Mouse (Mus musculus) lung, postnatal 0 days (tissue): ENCODE measurements at regions not wholly inside any gene's neighbourhood (a gene's known extent, or its start where the extent isn't known, plus 50 kb on each side); places are given as distances from the start of the nearest gene placed in this dataset.

Experiments
- CTCF ChIP-seq: IDR thresholded peaks from 2 replicates; pipeline ENCODE4 v1.5.1; 2016; ENCODE audit warnings: antibody characterized with exemption, mild to moderate bottlenecking
- EP300 ChIP-seq: IDR thresholded peaks from 2 replicates; pipeline ENCODE4 v1.6.1; 2016; ENCODE audit warnings: antibody characterized with exemption, mild to moderate bottlenecking, control low read depth

GRCm38 (mm10) chr4:125856781-125857180 is 167.6 kb upstream of the Csf3r start:
- no peak for TF ChIP-seq EP300
- no peak for TF ChIP-seq CTCF
